Mouse (Mus musculus) midbrain, embryonic 12.5 days (tissue): ENCODE measurements around the gene Ccdc3. TPM values are rescaled to one million over a fixed set of nuclear protein-coding genes. Genes with fewer than 3 reads are reported as not detected.
"Not testable (repeated sequence)": the region's sequence is repeated elsewhere in the genome, so short reads cannot be mapped to it uniquely, and the experiment has no call there.

Experiments used
- ATAC-seq: fragments of 200-750 bp; cut with Nextera tagmentation; 2 replicates; pipeline ENCODE4 v1.8.0; 2017; ENCODE audit warnings: low read depth, moderate TSS enrichment, moderate library complexity; ENCODE audit not compliant: low FRiP score
- H3K27ac ChIP-seq: fragments of 300-500 bp; sonication (generic); replicated peaks from 2 replicates; pipeline ENCODE4 v1.5.1; 2016; ENCODE audit warnings: mild to moderate bottlenecking
- H3K27me3 ChIP-seq: fragments of 300-500 bp; sonication (generic); 2 replicates; pipeline ENCODE4 v1.6.1; 2016; ENCODE audit warnings: mild to moderate bottlenecking
- H3K36me3 ChIP-seq: fragments of 300-500 bp; sonication (generic); 2 replicates; pipeline ENCODE4 v1.6.1; 2016
- H3K4me1 ChIP-seq: fragments of 300-500 bp; sonication (generic); 2 replicates; pipeline ENCODE4 v1.6.1; 2016
- H3K4me2 ChIP-seq: fragments of 300-500 bp; sonication (generic); replicated peaks from 2 replicates; pipeline ENCODE4 v1.6.1; 2016; ENCODE audit warnings: mild to moderate bottlenecking, moderate library complexity
- H3K4me3 ChIP-seq: fragments of 300-500 bp; sonication (generic); 2 replicates; pipeline ENCODE4 v1.5.1; 2016; ENCODE audit warnings: mild to moderate bottlenecking
- H3K9ac ChIP-seq: fragments of 300-500 bp; sonication (generic); replicated peaks from 2 replicates; pipeline ENCODE4 v1.6.1; 2016; ENCODE audit warnings: mild to moderate bottlenecking, moderate library complexity
- H3K9me3 ChIP-seq: fragments of 300-500 bp; sonication (generic); 2 replicates; pipeline ENCODE4 v1.6.1; 2016; ENCODE audit warnings: mild to moderate bottlenecking
- WGBS: fragments of 180-500 bp; shearing (Covaris S2); methylation state at CpG from one replicate; pipeline ENCODE4 v1.1.7; 2016; 5-methylcytosine and 5-hydroxymethylcytosine counted together
- polyA plus RNA-seq: library from polyadenylated mRNA; unstranded; fragments of >200 nt; fragmentation: Nextera tagmentation; extraction: Ambion mirVana; gene quantifications from 2 replicates; pipeline ENCODE4 v1.2.1, GENCODE M21; 2016

Ccdc3 gene
- 3.7 and 7.3 TPM in 2 replicates for polyA plus RNA-seq

DNA sequence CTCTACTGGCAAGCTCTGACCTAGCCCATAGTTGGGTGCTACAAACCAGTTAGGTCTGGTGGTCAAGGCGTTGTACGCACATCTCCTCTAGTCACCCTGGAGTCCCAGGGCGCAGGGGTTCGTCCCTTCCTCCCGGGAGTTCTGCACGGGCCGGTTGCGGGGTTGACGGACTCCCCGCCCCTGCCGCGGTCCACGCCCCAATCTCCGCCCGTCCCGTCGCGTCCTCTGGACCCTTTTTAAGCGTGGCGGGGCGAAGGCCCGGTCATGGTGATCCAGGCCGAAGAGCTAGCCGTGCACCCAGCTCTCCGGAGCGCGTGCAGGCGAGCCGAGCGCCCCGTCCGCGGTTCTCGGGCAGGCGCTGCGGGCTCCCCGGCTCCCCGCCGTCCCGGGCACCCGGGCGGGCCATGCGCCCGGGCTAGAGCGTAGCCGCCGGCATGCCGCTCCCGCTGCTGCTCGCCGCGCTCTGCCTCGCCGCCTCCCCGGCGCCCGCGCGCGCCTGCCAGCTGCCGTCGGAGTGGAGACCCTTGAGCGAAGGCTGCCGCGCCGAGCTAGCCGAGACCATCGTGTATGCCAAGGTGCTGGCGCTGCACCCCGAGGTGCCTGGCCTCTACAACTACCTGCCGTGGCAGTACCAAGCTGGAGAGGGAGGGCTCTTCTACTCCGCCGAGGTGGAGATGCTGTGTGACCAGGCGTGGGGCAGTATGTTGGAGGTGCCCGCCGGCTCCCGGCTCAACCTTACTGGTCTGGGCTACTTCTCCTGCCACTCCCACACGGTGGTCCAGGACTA is at the start of gene Ccdc3:
Ccdc3 (plus strand) TSS at position 277 of the 787 bp plus-strand sequence.
- peaks cover 52% of the 10 kb centered on the region for H3K27me3 ChIP-seq
- peak within 1 kb of the TSS; percentile 73 for H3K4me2 ChIP-seq
- peak within 1 kb of the TSS; percentile 49 for H3K4me3 ChIP-seq
- H3K9ac ChIP-seq, result peak within 1 kb of the TSS; percentile 47; the same call in 1 of the 2 replicates
- peaks cover 3% of the 10 kb centered on the region for H3K4me1 ChIP-seq
- peak; percentile 76 for ATAC-seq
- no peaks in the 10 kb centered on the region for H3K9me3 ChIP-seq
- no peaks in the 10 kb centered on the region for H3K36me3 ChIP-seq
- H3K27ac ChIP-seq, result no peak within 1 kb of the TSS
- under 1% methylated on average over 78 of the region's 78 CpGs for WGBS

DNA sequence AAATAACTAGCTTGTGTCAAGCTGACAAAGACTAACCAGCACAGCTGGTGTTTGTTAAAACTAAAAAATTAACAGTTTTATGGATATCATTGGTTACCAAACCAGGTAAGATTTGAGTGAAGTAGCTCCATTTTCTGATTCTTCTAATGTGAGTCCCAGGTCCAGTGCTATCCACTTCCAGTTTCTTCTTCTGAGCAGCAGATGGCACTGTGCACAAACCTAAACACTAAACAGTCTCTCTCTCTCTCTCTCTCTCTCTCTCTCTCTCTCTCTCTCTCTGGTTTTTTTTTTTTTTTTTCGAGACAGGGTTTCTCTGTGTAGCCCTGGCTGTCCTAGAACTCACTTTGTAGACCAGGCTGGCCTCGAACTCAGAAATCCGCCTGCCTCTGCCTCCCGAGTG is 47.2 kb upstream of the Ccdc3 start:
- H3K9ac ChIP-seq, H3K9me3 ChIP-seq, H3K4me1 ChIP-seq, H3K4me3 ChIP-seq, H3K27ac ChIP-seq, H3K27me3 ChIP-seq, H3K4me2 ChIP-seq, H3K36me3 ChIP-seq: not testable (repeated sequence)
- 0 out of 2 replicates have a peak, but pooled peaks have one; percentile 38 for ATAC-seq
- WGBS, result 85% methylated on average over 3 of the region's 4 CpGs

DNA sequence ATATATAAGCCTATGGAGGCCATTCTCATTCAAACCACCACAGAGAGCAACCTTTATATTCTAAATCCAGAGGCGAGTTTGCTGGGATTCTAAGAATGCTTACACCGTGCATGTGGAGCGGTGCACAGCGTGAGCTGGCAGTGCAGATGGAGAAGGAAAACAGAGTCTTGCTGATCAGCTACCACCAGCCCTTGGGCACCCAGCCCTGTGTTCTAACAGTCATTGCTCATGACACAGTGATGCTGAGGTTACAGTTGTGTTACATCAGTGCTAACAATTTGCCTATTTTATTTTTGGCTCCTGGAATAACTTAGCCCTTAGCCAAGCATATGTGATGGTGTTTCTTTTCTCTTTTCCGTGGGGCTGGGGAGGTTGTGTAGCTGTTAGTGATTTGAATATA is 42.7 kb upstream of the Ccdc3 start:
- H3K4me2 ChIP-seq, result no peak overlapping the region
- 83% methylated on average over 5 of the region's 5 CpGs for WGBS
- ATAC-seq, result no peak

DNA sequence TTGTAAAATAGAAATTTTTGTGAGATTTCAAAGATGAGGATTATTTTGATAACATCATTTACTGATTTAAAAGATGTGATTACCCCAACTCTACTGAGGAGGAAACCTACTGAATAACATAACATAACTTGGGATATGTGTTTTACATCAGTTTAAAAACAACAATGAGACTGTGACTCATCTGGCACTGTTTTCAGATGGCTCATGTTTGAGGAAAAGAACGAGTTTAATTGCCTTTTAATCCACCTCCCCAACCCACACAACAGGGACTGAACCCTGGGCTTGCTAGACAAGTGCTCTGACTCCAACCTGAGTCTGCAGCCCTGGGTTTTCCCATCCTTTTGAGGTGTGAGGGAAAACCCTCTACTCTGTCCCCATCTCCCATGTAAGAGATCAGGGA is 42.3 kb upstream of the Ccdc3 start:
- H3K27me3 ChIP-seq, result no peaks in the 10 kb centered on the region
- H3K27ac ChIP-seq, result no peak overlapping the region
- no peak overlapping the region for H3K9ac ChIP-seq
- H3K9me3 ChIP-seq, result no peaks in the 10 kb centered on the region
- ATAC-seq, result no peak
- H3K36me3 ChIP-seq, result no peaks in the 10 kb centered on the region
- H3K4me2 ChIP-seq, result no peak overlapping the region
- H3K4me1 ChIP-seq, result peaks cover 12% of the 10 kb centered on the region
- 40% methylated on average over 1 of the region's 1 CpGs for WGBS
- no peak overlapping the region for H3K4me3 ChIP-seq

More for the DNA sequence above, 42.7 kb upstream of the Ccdc3 start:
- no peak overlapping the region for H3K9ac ChIP-seq
- no peaks in the 10 kb centered on the region for H3K27me3 ChIP-seq
- H3K36me3 ChIP-seq, result no peaks in the 10 kb centered on the region
- H3K9me3 ChIP-seq, result no peaks in the 10 kb centered on the region
- no peak overlapping the region for H3K4me3 ChIP-seq
- H3K4me1 ChIP-seq, result peaks cover 12% of the 10 kb centered on the region
- H3K27ac ChIP-seq, result no peak overlapping the region

DNA sequence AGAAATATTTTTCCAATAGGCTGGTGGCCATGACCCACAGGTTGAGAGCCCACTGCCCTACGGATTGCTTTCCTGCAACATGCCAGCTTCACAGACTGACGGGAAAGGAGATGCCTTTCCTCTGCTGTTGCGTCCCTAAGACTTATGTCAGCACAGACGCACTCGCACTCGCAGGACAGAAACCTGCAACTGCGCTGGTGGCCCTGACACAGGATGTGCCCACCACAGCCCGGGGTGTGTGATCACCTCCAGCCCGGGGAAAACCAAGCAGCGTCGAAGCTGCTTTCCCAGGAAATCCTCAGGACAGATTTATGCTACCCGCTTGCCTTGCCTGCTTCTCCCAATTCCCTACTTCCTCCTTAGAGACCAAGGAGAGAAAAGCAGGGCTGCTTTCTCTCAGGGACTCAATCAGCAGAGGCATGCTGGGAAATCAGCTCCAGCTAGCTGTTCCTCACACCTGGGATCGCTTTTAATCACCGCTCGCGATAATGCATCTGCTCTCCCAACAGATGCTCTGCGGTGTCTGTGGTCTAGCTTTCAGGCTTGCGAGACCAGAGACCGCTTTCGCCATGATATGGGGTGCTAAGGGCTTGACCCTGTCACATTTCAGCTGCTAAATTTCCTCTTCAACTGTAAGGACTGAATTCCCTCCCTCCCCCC is 39.7 kb upstream of the Ccdc3 start:
- H3K4me1 ChIP-seq, result peaks cover 12% of the 10 kb centered on the region
- no peaks in the 10 kb centered on the region for H3K9me3 ChIP-seq
- H3K36me3 ChIP-seq, result no peaks in the 10 kb centered on the region
- no peak for ATAC-seq
- no peaks in the 10 kb centered on the region for H3K27me3 ChIP-seq
- H3K4me2 ChIP-seq, result peak overlapping the region; percentile 47
- H3K4me3 ChIP-seq, result peak overlapping the region; percentile 21
- 34% methylated on average over 20 of the region's 20 CpGs for WGBS
- peak overlapping the region; percentile 58 for H3K27ac ChIP-seq
- H3K9ac ChIP-seq, result no peak overlapping the region

DNA sequence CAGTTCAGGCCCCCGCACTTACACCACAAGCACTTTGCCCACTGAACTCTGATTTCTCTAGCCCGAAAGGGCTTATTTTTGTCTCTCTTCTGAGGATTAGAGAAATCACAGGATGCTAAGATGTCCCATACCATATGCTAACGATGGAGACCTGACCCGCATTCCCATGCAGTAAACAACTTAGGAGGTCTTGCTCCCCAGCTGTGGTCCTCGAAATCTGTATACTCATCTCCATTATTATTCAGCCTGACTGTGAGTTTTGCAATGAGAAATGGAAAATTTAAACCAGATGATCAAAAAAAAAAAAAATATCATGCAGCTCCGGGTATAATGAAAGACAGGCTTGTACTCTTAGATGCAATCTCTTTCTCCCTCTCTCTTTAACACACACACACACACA is 38.4 kb upstream of the Ccdc3 start:
- Histone ChIP-seq H3K4me2 (no peak overlapping the region), H3K9ac (no peak overlapping the region), H3K9me3 (no peaks in the 10 kb centered on the region), H3K27ac (no peak overlapping the region), H3K27me3 (no peaks in the 10 kb centered on the region; the same call in 1 of the 2 replicates), H3K4me1 (peaks cover 12% of the 10 kb centered on the region), H3K4me3 (no peak overlapping the region), H3K36me3 (no peaks in the 10 kb centered on the region)
- 71% methylated on average over 6 of the region's 6 CpGs for WGBS
- ATAC-seq, result no peak

DNA sequence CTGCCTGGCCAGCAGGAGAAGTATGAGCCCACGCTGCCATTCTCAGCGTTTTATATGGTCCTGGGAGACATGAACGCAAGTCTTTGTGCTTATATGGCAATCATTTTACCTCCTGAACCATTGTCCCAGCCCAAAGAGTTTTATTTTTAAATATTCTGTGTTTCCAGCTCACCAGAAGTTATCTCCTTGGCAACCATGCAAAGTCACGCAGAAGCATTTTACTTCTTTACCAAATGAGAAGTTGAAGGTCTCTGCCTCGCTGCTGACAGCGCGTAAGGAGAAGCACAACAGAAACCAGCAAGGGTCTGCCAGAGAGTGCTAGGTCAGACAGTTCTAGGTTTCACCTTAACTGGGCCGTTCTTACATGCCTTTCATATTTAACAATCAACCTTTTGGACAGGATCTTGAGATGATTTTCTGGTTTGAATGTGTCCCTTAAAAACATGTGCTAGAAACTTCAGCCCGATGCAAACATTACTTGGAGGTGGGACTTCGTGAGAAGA is 35.8 kb upstream of the Ccdc3 start:
- WGBS, result 93% methylated on average over 10 of the region's 10 CpGs
- Histone ChIP-seq H3K4me2 (no peak overlapping the region), H3K9me3 (0 out of 2 replicates have a peak, but pooled peaks cover 5% of the 10 kb centered on the region), H3K4me3 (no peak overlapping the region), H3K4me1 (peaks cover 12% of the 10 kb centered on the region), H3K27me3 (no peaks in the 10 kb centered on the region; the same call in 1 of the 2 replicates), H3K27ac (no peak overlapping the region), H3K9ac (no peak overlapping the region), H3K36me3 (no peaks in the 10 kb centered on the region)
- ATAC-seq, result no peak

DNA sequence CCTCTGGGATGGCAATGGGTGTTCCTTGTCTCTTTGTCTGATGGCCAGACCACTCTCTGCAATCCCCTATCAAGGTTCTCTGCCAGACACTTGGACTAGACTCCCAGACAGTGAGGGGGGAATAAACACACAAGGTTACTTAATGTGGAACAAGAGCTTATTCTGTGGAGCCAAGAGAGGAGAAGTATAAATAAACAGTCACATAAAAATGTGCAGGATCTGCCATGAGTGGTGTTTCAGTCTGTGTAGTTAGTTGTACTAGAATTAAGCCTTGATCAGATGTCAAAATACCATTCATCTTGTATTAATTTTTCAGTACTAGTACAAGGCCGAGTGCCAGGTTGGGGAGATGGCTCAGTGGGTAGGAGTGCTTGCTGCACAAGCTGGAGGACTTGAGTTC is 34.7 kb upstream of the Ccdc3 start:
- no peak overlapping the region for H3K9ac ChIP-seq
- no peaks in the 10 kb centered on the region for H3K36me3 ChIP-seq
- peaks cover 11% of the 10 kb centered on the region; the same call in 1 of the 2 replicates for H3K9me3 ChIP-seq
- no peaks in the 10 kb centered on the region; the same call in 1 of the 2 replicates for H3K27me3 ChIP-seq
- H3K4me3 ChIP-seq, result no peak overlapping the region
- 72% methylated on average over 1 of the region's 1 CpGs for WGBS
- no peak overlapping the region for H3K27ac ChIP-seq
- peaks cover 10% of the 10 kb centered on the region for H3K4me1 ChIP-seq
- H3K4me2 ChIP-seq, result no peak overlapping the region
- no peak for ATAC-seq

DNA sequence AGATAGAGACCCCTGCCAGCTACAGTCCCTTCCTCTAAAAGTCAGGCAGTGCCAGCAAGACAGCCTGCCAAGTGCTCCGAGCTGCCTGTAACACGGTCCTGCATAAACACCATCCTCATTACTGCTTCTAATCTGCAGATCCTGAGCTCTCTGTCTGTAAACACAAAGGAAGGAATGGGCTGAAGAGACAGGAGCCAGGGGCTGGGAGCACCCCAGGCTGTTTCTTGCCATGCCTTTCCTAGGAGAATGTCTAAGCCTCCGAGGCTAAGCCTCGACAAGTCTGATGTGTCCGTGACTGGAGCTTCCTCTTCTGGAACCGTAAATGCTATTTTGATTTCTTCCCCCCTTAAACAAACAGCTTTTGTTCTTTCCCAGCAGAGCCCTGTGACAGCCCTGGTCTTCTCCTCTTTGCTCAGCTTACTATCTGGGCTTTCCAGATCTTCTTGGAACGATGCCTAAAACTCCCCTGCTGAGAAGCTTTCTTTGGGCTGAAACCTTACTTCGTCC is 24.7 kb upstream of the Ccdc3 start:
- ATAC-seq, result 0 out of 2 replicates have a peak, but pooled peaks have one; percentile 52

DNA sequence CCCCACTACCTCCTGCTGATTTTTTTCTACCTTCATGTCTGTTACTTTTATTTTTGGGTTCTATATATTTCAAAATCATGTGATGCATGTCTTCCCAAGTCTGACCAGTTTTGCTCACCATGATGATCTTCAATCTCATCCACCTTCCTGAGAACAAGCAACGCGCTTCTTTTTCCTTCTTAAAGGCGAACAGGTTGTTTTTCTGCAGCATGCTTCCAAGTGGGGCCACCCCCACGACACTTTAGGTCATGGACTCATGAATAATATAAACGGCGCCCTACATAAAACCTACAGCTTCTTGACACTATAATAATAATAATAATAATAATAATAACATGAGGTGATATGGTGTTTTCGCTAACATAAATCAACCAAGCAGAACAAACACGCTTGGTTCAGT is 23.2 kb upstream of the Ccdc3 start:
- H3K36me3 ChIP-seq, result no peaks in the 10 kb centered on the region
- no peak overlapping the region for H3K27ac ChIP-seq
- H3K4me3 ChIP-seq, result no peak overlapping the region
- no peak overlapping the region for H3K4me2 ChIP-seq
- no peak overlapping the region for H3K9ac ChIP-seq
- H3K9me3 ChIP-seq, result peaks cover 3% of the 10 kb centered on the region; the same call in 1 of the 2 replicates
- no peaks in the 10 kb centered on the region for H3K27me3 ChIP-seq
- no peak for ATAC-seq
- 95% methylated on average over 8 of the region's 8 CpGs for WGBS
- peaks cover 24% of the 10 kb centered on the region for H3K4me1 ChIP-seq

More for the DNA sequence above, 24.7 kb upstream of the Ccdc3 start:
- H3K4me3 ChIP-seq, result no peak overlapping the region
- H3K27me3 ChIP-seq, result no peaks in the 10 kb centered on the region
- no peaks in the 10 kb centered on the region for H3K36me3 ChIP-seq
- H3K4me2 ChIP-seq, result 0 out of 2 replicates have a peak overlapping the region, but pooled peaks have one; percentile 7
- 13% methylated on average over 8 of the region's 8 CpGs for WGBS
- H3K9me3 ChIP-seq, result peaks cover 3% of the 10 kb centered on the region; the same call in 1 of the 2 replicates
- H3K9ac ChIP-seq, result no peak overlapping the region
- H3K4me1 ChIP-seq, result peaks cover 24% of the 10 kb centered on the region
- peak overlapping the region; percentile 58 for H3K27ac ChIP-seq

DNA sequence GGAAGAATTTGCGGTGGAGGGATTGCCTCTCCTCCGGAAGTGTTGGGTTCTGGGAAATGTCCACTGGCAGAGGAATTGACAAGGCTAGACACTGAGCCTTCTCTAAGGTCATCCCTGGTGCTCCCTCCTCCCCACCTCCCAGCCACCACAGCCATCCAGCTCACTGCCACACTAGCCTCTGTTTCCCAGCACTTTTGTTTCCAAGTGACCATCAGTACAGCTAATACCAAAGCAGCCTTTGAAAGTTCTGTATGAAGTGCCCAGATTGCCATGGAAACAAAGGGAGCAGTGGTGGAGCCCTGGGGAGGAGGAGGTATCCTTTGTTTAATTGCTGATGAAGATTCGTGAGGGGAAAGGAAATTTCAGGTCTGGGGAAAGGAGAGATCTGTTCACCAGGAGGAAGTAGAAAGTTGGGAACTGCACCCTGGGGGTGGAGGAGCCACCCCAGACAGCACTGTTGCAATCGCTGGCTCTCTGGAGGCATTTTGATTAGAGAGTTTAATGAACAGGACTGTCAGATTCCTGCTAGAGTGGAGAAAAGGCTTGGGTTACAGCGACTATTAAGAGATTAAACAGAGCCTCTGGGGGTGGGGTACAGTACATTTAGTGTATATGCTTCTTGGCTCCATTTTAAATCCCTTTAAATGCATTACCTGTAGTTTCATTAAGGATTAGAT is 20.6 kb upstream of the Ccdc3 start:
- Histone ChIP-seq H3K4me3 (no peak overlapping the region), H3K4me2 (no peak overlapping the region), H3K4me1 (peaks cover 24% of the 10 kb centered on the region), H3K9me3 (peaks cover 3% of the 10 kb centered on the region; the same call in 1 of the 2 replicates), H3K9ac (no peak overlapping the region), H3K27ac (no peak overlapping the region; the same call in 1 of the 2 replicates), H3K27me3 (no peaks in the 10 kb centered on the region), H3K36me3 (no peaks in the 10 kb centered on the region)
- ATAC-seq, result peak; percentile 76
- WGBS, result 24% methylated on average over 5 of the region's 5 CpGs
